Mouse (Mus musculus) limb, embryonic 15.5 days (tissue): Measurements from ENCODE around the gene Arl13b. TPM values are rescaled to one million over a fixed set of nuclear protein-coding genes. Genes with fewer than 3 reads are reported as not detected.
A peak's percentile ranks its signal among the peaks of the same experiment; 100 is the strongest.

Source experiments
- ATAC-seq: fragments of 200-750 bp; cut with Nextera tagmentation; 2 replicates; pipeline ENCODE4 v1.8.0; 2017; ENCODE audit warnings: low read depth, moderate TSS enrichment; ENCODE audit not compliant: insufficient number of reproducible peaks, low FRiP score, low TSS enrichment
- H3K27ac ChIP-seq: fragments of 300-500 bp; sonication (generic); 2 replicates; pipeline ENCODE4 v1.5.1; 2015; ENCODE audit warnings: moderate library complexity, mild to moderate bottlenecking, inconsistent platforms
- H3K27me3 ChIP-seq: fragments of 300-500 bp; sonication (generic); 2 replicates; pipeline ENCODE4 v1.6.1; 2015; ENCODE audit warnings: inconsistent platforms
- H3K36me3 ChIP-seq: fragments of 300-500 bp; sonication (generic); 2 replicates; pipeline ENCODE4 v1.6.1; 2015; ENCODE audit warnings: inconsistent platforms
- H3K4me1 ChIP-seq: fragments of 300-500 bp; sonication (generic); 2 replicates; pipeline ENCODE4 v1.6.1; 2015; ENCODE audit warnings: inconsistent platforms
- H3K4me2 ChIP-seq: fragments of 300-500 bp; sonication (generic); 2 replicates; pipeline ENCODE4 v1.6.1; 2015; ENCODE audit warnings: mild to moderate bottlenecking, inconsistent platforms
- H3K4me3 ChIP-seq: fragments of 300-500 bp; sonication (generic); 2 replicates; pipeline ENCODE4 v1.5.1; 2015; ENCODE audit warnings: mild to moderate bottlenecking, inconsistent platforms
- H3K9ac ChIP-seq: fragments of 300-500 bp; sonication (generic); 2 replicates; pipeline ENCODE4 v1.6.1; 2015; ENCODE audit warnings: inconsistent platforms
- H3K9me3 ChIP-seq: fragments of 300-500 bp; sonication (generic); 2 replicates; pipeline ENCODE4 v1.6.1; 2016; ENCODE audit warnings: inconsistent platforms
- WGBS: fragments of 180-500 bp; shearing (Covaris S2); methylation state at CpG from one replicate; pipeline ENCODE4 v1.1.7; 2015; 5-methylcytosine and 5-hydroxymethylcytosine counted together
- polyA plus RNA-seq: library from polyadenylated mRNA; unstranded; fragments of >200 nt; fragmentation: Nextera tagmentation; extraction: Ambion mirVana; gene quantifications from 2 replicates; pipeline ENCODE4 v1.2.1, GENCODE M21; 2015

Arl13b gene
- polyA plus RNA-seq, 1 experiment from 2014 or later, result 25.2 TPM

DNA sequence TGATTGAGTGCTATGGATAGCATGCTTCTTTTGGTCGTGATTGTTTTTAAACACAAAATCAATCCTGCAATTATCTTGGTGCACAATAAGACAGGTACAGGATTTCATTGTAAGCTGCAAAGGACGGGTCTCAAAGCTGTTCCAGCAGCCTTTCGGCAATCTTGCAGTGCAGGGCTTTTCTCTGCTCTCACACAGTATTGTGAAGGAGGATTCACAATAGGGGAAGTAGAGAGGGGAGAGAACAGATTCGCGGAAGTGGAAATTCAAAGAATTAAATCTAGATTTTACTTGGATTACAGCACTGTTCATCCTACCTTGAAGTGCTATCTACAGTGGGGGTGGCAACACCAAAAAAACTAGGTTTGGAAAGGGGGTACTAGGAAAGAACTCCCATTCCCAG, 33.0 kb downstream of the Arl13b start:
- no peaks in the 10 kb centered on the region for H3K27me3 ChIP-seq
- H3K9ac ChIP-seq, result no peak overlapping the region
- H3K36me3 ChIP-seq, result no peaks in the 10 kb centered on the region
- no peaks in the 10 kb centered on the region for H3K4me1 ChIP-seq
- no peak overlapping the region for H3K4me2 ChIP-seq
- no peak for ATAC-seq
- no peak overlapping the region for H3K4me3 ChIP-seq
- WGBS, result 80% methylated on average over 5 of the region's 5 CpGs
- no peaks in the 10 kb centered on the region for H3K9me3 ChIP-seq
- H3K27ac ChIP-seq, result no peak overlapping the region

DNA sequence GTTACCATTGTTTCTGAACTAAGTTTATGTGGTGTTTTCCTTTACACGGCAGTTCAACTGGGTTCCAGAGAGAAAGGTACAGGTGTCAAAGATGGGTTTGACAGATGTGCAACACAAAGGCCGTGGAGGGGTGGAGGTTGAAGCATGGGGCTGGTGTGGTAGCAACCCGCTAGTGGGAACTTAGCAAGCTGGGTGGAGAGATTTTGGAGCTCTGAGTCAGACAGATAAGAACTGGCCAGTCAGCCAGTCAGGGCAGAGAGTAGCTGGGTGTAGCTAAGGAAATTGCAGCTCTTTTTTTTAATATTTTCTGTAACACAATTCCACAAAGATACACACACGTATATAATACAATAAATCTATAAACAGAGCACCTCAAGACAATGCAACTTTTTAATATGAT, 36.0 kb downstream of the Arl13b start:
- WGBS, result 68% methylated on average over 4 of the region's 4 CpGs
- Histone ChIP-seq H3K9ac (no peak overlapping the region), H3K27ac (no peak overlapping the region), H3K4me3 (no peak overlapping the region), H3K27me3 (no peaks in the 10 kb centered on the region), H3K9me3 (no peaks in the 10 kb centered on the region), H3K4me1 (0 out of 2 replicates have a peak, but pooled peaks cover 6% of the 10 kb centered on the region), H3K36me3 (no peaks in the 10 kb centered on the region), H3K4me2 (no peak overlapping the region)
- no peak for ATAC-seq

DNA sequence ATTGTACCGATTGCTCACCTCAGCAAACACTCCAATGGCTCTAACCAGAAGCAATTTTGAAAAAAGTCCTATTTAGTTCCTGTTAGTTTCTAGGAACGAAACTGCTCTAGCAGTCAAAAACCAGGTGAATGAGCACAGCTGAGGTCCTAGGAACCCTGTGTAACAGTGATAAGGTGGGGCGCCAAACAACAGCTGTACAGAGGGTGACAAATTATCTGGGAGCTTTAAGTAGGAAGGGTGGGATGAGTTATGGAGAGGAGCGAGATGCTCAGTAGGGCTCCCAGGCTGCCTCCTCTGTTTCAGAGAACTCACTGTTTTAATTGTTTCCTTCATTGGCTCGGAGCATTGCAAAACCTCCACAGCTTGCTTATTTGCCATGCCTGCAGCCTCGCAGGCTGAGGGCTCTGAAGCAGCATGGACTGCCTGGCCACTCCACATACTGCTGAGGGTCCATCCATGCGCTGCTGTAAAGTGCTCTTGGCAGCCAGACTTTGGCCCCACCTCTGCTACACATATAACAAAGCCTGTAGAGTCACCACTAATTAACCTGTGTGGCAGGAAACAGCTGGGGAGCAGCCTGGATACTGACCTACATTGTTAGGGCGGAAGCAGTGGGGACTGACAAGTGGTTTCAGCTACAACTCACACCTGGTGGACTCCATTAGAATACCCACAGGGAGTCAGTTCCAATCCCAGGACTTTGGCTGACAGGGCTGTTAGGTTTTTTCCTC, 39.4 kb downstream of the Arl13b start:
- no peak for ATAC-seq
- WGBS, result 39% methylated on average over 8 of the region's 8 CpGs
- peaks cover 6% of the 10 kb centered on the region; the same call in 1 of the 2 replicates for H3K36me3 ChIP-seq
- no peak overlapping the region for H3K4me3 ChIP-seq
- no peak overlapping the region for H3K4me2 ChIP-seq
- H3K27ac ChIP-seq, result peak overlapping the region; percentile 48
- H3K27me3 ChIP-seq, result no peaks in the 10 kb centered on the region
- 0 out of 2 replicates have a peak, but pooled peaks cover 6% of the 10 kb centered on the region for H3K4me1 ChIP-seq
- no peaks in the 10 kb centered on the region for H3K9me3 ChIP-seq
- H3K9ac ChIP-seq, result no peak overlapping the region

DNA sequence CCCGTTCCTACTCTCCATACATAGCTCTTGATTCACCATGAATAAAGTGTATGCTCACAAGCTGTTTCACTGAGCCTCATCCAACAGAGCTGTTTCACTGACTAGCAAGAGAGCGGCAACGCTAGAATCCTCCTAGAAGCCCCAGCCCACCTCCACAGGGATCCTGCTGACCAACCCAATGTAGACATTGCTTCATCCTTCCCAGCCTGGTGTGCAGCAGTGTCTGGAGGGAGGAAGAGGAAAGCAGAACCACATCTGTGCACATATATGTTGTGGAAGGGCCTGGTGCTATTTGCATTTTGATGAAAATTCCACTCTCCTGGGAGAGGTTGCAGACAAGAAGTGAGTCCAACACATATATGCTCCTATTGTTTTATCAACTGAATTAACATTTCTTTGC, 42.2 kb downstream of the Arl13b start:
- Histone ChIP-seq H3K27ac (no peak overlapping the region), H3K4me1 (0 out of 2 replicates have a peak, but pooled peaks cover 6% of the 10 kb centered on the region), H3K27me3 (no peaks in the 10 kb centered on the region), H3K4me2 (no peak overlapping the region), H3K9ac (no peak overlapping the region), H3K9me3 (no peaks in the 10 kb centered on the region), H3K4me3 (no peak overlapping the region), H3K36me3 (peaks cover 14% of the 10 kb centered on the region)
- 92% methylated on average over 3 of the region's 3 CpGs for WGBS
- no peak for ATAC-seq

DNA sequence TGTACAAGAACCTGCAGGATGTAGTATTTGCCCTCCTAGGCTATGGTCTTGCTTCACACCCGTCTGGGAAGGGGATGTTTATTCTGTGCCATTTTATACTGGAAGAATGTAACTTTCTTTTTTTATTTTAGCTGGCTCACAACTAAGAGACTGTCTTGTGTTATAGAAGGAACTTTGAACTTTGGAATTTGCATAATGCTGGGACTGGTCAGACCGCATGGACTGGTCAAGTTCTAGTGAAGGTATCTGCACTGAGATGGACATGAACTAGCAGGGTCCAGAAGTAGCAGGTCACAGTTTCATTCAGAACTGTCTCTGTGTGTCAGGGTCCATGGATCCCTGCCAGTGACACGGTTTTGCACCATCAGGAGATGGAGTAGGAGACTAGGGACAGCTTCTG, 47.0 kb downstream of the Arl13b start:
- 80% methylated on average over 3 of the region's 3 CpGs for WGBS

DNA sequence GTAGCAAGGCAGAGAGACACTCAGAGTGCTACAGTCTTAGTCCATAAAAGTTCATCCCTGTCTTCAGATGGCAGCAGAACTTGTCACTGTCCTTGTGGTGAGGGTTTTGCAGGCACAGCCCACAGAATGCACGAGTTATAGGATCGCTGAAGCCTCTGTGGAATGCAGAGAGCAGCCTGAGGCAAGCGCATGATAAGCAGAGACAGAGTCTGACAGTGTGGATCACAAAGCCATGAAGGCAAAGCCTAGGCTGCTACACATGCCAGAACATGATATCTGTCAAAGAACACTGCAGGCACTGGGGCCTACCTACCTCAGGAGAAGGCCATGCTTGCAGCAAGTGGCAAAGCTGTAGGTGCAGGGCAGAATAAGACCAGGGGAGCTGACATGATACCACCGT, 47.4 kb downstream of the Arl13b start:
- H3K9ac ChIP-seq, result no peak overlapping the region
- H3K27me3 ChIP-seq, result no peaks in the 10 kb centered on the region
- no peak overlapping the region for H3K4me2 ChIP-seq
- H3K4me1 ChIP-seq, result no peaks in the 10 kb centered on the region
- peak overlapping the region; percentile 12; the same call in 1 of the 2 replicates for H3K27ac ChIP-seq
- H3K4me3 ChIP-seq, result no peak overlapping the region
- no peaks in the 10 kb centered on the region for H3K9me3 ChIP-seq
- ATAC-seq, result 0 out of 2 replicates have a peak, but pooled peaks have one; percentile 61
- WGBS, result 75% methylated on average over 4 of the region's 4 CpGs
- H3K36me3 ChIP-seq, result peaks cover 14% of the 10 kb centered on the region

More for the DNA sequence above, 47.0 kb downstream of the Arl13b start:
- H3K4me1 ChIP-seq, result no peaks in the 10 kb centered on the region
- no peaks in the 10 kb centered on the region for H3K27me3 ChIP-seq
- H3K9ac ChIP-seq, result no peak overlapping the region
- no peaks in the 10 kb centered on the region for H3K9me3 ChIP-seq
- no peak overlapping the region for H3K4me2 ChIP-seq
- H3K27ac ChIP-seq, result no peak overlapping the region
- no peak for ATAC-seq
- H3K4me3 ChIP-seq, result no peak overlapping the region
- peaks cover 14% of the 10 kb centered on the region for H3K36me3 ChIP-seq

DNA sequence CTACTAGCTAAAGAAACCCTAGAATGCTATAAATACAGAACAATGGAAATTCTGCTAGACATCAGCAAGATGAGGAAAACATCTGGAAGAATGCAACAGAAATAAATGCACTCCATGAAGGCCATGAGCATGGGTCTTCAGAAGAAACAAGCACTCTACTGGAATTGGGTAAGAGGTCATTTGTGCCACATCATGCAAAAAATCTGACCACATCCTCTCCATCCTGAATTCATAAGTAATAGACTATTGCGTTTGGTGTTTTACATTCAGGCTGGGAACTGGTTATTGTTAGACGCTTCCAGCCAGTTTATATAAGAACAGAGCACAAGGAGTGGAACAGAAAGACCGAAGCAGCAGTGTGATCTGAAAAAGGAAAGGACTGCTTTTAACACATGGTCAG, 48.0 kb downstream of the Arl13b start:
- Histone ChIP-seq H3K4me1 (no peaks in the 10 kb centered on the region), H3K4me2 (no peak overlapping the region), H3K27me3 (no peaks in the 10 kb centered on the region), H3K9me3 (no peaks in the 10 kb centered on the region), H3K4me3 (no peak overlapping the region), H3K9ac (no peak overlapping the region), H3K36me3 (peaks cover 14% of the 10 kb centered on the region), H3K27ac (peak overlapping the region; percentile 12; the same call in 1 of the 2 replicates)
- WGBS, result 73% methylated on average over 3 of the region's 3 CpGs
- ATAC-seq, result no peak

DNA sequence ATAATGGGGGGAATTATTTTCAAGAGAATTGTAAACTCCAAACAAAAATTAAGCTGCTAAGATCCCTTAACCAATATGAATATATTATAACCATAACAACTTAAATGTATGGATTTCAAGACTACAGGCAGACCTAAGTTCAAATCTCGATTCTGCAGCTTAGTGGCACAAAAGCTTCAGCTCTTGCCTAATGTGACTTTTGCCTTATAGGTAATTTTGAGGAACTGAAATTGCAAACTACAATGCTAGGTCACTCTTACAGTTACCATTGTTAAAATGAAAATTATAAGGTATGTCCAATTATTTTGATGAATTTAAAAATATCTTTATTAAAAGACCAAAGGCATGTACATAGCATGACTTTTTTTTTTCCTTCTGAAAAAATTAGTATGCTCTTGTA, 50.2 kb downstream of the Arl13b start:
- WGBS, result 85% methylated on average over 1 of the region's 1 CpGs
- ATAC-seq, result no peak

DNA sequence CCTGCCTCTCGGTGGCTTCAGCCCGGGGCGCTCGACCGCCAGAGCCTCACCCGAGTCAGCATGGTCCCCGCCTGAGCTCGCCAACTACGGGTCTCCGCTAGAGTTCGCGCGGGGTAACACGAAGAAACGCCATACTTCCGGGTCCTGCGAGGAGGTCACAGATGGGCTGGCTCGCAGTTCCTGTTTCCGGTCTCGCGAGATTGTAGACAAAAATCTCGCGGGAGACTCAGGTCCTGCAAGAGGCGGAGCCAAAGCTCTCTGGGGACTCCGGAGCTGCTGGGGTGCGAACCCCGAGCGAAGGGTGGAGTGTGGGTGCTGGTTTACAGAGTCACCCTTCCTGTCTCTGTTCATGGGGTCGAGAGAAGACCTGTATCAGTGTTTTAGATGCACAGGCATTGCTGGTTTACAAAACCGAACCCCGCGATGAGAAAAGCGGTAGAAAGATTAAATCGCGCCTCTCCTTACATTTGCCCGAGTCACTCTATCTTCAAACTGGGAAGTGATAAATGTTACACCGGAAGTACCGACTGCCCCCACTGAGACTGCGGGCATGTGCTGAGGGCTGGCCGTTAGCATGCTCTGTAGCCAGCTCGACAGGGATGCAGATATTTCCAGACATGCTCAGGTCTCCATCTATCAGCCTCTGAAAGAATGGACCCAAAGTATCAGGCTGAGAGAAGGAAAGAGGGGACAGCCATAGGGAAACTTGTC, 60.1 kb downstream of the Arl13b start, which contains the start of gene Nsun3:
Nsun3 (minus strand) TSS at position 198 of the 711 bp plus-strand sequence.
- WGBS, result 3% methylated on average over 41 of the region's 41 CpGs
- ATAC-seq, result peak; percentile 94
- H3K4me3 ChIP-seq, result peak within 1 kb of the TSS; percentile 75

More for the DNA sequence above, 50.2 kb downstream of the Arl13b start:
- no peak overlapping the region for H3K9ac ChIP-seq
- no peak overlapping the region for H3K4me3 ChIP-seq
- peaks cover 9% of the 10 kb centered on the region; the same call in 1 of the 2 replicates for H3K36me3 ChIP-seq
- no peaks in the 10 kb centered on the region for H3K4me1 ChIP-seq
- no peak overlapping the region for H3K27ac ChIP-seq
- H3K27me3 ChIP-seq, result no peaks in the 10 kb centered on the region
- no peaks in the 10 kb centered on the region for H3K9me3 ChIP-seq
- H3K4me2 ChIP-seq, result no peak overlapping the region

DNA sequence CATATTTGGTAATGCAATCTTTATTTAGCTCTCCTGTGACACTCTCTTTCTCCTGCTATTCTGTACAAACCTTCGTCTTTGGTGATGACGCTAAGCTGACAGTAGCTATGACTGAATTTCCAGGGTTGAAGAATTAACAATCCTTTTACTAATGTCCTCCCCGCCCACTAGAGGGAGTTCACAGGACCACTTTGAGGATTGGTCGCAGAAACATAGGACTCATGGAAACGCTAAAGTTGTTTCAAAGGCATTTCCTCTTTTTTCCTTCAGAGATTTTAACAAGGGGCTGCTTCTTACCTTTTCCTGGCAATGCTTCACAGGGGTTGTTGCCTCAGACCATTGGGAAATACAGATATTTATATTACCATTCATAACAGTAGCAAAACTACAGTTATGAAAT, 64.6 kb downstream of the Arl13b start:
- Histone ChIP-seq H3K36me3 (no peaks in the 10 kb centered on the region), H3K4me2 (no peak overlapping the region), H3K9ac (no peak overlapping the region), H3K27me3 (no peaks in the 10 kb centered on the region), H3K4me3 (no peak overlapping the region), H3K4me1 (0 out of 2 replicates have a peak, but pooled peaks cover 4% of the 10 kb centered on the region), H3K27ac (no peak overlapping the region), H3K9me3 (no peaks in the 10 kb centered on the region)
- 59% methylated on average over 5 of the region's 5 CpGs for WGBS
- ATAC-seq, result no peak

More for the DNA sequence above, 60.1 kb downstream of the Arl13b start, which contains the start of gene Nsun3:
- H3K9ac ChIP-seq, result peak within 1 kb of the TSS; percentile 65
- H3K9me3 ChIP-seq, result no peaks in the 10 kb centered on the region
- peak within 1 kb of the TSS; percentile 93 for H3K27ac ChIP-seq
- no peaks in the 10 kb centered on the region for H3K36me3 ChIP-seq
- H3K27me3 ChIP-seq, result no peaks in the 10 kb centered on the region
- H3K4me2 ChIP-seq, result peak within 1 kb of the TSS; percentile 53
- 0 out of 2 replicates have a peak, but pooled peaks cover 5% of the 10 kb centered on the region for H3K4me1 ChIP-seq

DNA sequence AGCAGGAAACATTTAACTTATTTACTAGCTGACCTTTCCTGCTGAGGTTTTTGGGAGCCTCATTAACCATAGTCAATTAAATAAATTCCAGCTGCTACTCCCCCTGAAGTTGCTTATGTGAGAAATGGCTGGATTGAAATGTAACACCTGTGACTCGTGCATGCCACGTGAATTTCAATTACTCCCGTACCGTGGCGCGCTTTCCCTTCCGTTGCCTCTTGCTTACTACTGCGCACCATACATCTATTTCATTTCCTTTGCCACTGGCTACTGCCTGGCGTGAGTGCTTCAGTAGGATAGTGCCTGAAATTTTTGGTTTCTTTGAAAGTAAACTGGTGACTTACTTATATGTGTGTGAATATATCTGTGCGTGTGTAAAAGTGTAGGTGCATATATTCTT, 68.6 kb downstream of the Arl13b start:
- no peaks in the 10 kb centered on the region for H3K27me3 ChIP-seq
- H3K4me1 ChIP-seq, result no peaks in the 10 kb centered on the region
- H3K9me3 ChIP-seq, result no peaks in the 10 kb centered on the region
- H3K4me2 ChIP-seq, result no peak overlapping the region
- 26% methylated on average over 10 of the region's 10 CpGs for WGBS
- H3K27ac ChIP-seq, result no peak overlapping the region
- peaks cover 4% of the 10 kb centered on the region; the same call in 1 of the 2 replicates for H3K36me3 ChIP-seq
- H3K4me3 ChIP-seq, result no peak overlapping the region
- no peak for ATAC-seq
- H3K9ac ChIP-seq, result no peak overlapping the region

DNA sequence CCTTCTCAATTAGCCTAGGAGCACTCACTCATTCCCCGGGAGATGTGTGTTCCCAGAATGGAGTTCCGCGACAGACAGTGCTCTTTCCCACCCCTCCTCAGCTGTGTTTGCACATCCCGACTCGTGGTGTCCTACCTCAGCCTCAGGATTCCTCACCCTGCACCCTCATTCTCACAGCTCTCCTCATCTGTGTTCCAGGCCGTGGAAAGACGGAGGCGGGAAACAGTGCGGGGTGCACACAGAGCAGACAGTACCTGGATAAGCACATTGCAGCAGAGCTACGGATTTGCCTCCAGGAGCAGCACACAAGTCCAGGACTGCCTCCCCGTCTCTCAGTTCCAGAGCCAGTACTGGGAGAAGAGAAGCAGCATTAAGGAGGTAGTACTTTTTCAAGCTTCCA, 70.8 kb downstream of the Arl13b start:
- no peak for ATAC-seq
- WGBS, result 89% methylated on average over 11 of the region's 11 CpGs
- Histone ChIP-seq H3K4me3 (no peak overlapping the region), H3K4me2 (no peak overlapping the region), H3K9ac (no peak overlapping the region), H3K4me1 (no peaks in the 10 kb centered on the region), H3K27ac (no peak overlapping the region), H3K9me3 (no peaks in the 10 kb centered on the region), H3K36me3 (peaks cover 4% of the 10 kb centered on the region; the same call in 1 of the 2 replicates), H3K27me3 (no peaks in the 10 kb centered on the region)
